8 mouse cellular contexts compared by ENCODE assay signal in the genomic region with DNA sequence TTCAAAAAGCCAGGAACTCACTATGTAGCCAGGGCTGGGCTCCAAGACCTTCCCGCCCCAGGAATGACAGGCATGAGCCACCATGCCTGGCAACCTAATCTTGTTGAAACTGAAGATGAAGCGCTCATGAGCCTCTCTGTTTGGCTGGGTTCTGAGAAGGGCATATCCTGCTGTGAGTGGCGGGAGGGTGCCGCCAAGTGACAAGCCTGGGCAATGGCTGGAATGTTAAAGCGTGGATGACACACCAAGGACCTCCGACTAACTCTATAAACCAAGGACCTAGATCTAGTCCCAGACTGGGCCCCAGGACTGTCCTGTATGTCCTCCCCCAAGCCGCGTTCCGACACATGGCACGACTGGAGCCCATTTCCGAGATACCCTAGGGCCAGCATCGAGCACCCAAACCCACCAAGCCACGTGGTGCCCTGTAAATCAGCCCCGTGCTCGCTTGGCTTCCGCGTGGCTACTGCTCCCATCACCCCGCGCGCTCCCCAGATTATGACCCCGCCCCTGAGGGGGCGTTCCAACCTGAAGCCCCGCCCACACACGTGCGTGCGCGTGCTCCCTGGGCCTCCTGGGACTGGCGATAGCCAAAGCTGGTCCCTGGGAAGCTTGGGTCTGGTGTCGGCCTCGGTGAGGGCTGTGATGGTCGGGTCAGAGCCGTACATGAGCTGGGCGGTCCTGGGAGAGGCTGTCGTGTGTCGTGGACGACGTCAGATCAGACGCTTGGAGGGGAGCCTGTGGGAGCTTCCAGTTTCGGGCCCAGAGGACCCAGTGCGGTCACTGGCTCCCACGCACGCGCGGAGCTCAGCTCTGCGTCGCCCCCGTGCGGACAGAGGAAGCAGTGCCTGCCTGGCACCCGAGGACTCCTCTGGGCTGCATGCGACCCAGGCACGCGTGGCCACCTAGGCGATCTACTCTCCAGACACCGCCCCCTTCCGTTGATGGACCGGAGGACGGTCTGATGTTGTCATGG. TPM values are rescaled to one million over a fixed set of nuclear protein-coding genes. Genes with fewer than 3 reads are reported as not detected.
DNase-seq lines count a peak whose midpoint lies in the region; ATAC-seq and TF ChIP-seq lines count a peak whose summit lies in the region.

No protein-coding gene starts in this region.

- peak overlapping the region; percentile 88 for H3K27ac ChIP-seq in lung, embryonic 16.5 days (ENCODE audit: low read length)

- H3K4me1 ChIP-seq in G1E (ENCODE audit: insufficient read depth, low read depth, low read length) = peaks cover 17% of the 10 kb centered on the region
- peaks cover 7% of the 10 kb centered on the region for H3K4me1 ChIP-seq in lung, embryonic 16.5 days (replicated peaks; ENCODE audit: control insufficient read depth, insufficient read depth, low read length)

- H3K4me2 ChIP-seq in lung, embryonic 16.5 days (ENCODE audit: low read depth, low read length) = peak overlapping the region; percentile 74

- peak overlapping the region; percentile 65 for H3K9ac ChIP-seq in lung, embryonic 16.5 days (ENCODE audit: low read length)

- peak; percentile 60 for ATAC-seq in G1E (ENCODE audit: extremely low read depth, insufficient number of reproducible peaks, low FRiP score, poor library complexity, severe bottlenecking)
- ATAC-seq in hematopoietic stem cell, adult 5-6 weeks (replicated peaks in 1 of 2; ENCODE audit: insufficient read depth in 1 of 2, low FRiP score in 2 of 2, low TSS enrichment in 1 of 2, low read depth in 1 of 2, poor library complexity in 2 of 2, severe bottlenecking in 2 of 2) = peak; percentile 90 to 92
- ATAC-seq in lung, embryonic 16.5 days (ENCODE audit: low read depth) = peak; percentile 94

- H3K36me3 ChIP-seq in G1E (replicated peaks) = no peaks in the 10 kb centered on the region
- H3K36me3 ChIP-seq in lung, embryonic 16.5 days (ENCODE audit: control insufficient read depth, insufficient read depth, low read length) = no peaks in the 10 kb centered on the region

- peak; percentile 71 for TF ChIP-seq CTCF in G1E (IDR thresholded peaks at IDR 0.05; ENCODE audit: low read depth, low read length)

- H3K4me3 ChIP-seq in G1E (ENCODE audit: low read depth, low read length) = peak overlapping the region; percentile 70
- H3K4me3 ChIP-seq in lung, embryonic 16.5 days (ENCODE audit: low read length) = peak overlapping the region; percentile 54

- H3K9me3 ChIP-seq in G1E (replicated peaks) = no peaks in the 10 kb centered on the region
- H3K9me3 ChIP-seq in lung, embryonic 16.5 days (ENCODE audit: control insufficient read depth, low read length) = no peaks in the 10 kb centered on the region

- peaks cover 8% of the 10 kb centered on the region; the same call in 1 of the 2 replicates for H3K27me3 ChIP-seq in G1E (ENCODE audit: insufficient read depth, low read length)
- H3K27me3 ChIP-seq in lung, embryonic 16.5 days (ENCODE audit: control insufficient read depth, insufficient read depth, low read depth, low read length) = no peaks in the 10 kb centered on the region

- under 1% methylated on average over 57 of the region's 57 CpGs for WGBS in lung, embryonic 16.5 days

- DNase-seq in G1E (ENCODE audit: low spot score) = peak; percentile 73
- DNase-seq in cerebellum, adult 8-10 months = peak; percentile 97
- DNase-seq in forelimb bud, embryonic 11.5 days (ENCODE audit: low read depth, low spot score) = peak; percentile 94
- DNase-seq in layer of hippocampus, adult 9-10 months (ENCODE audit: low spot score) = peak; percentile 95
- DNase-seq in ovary, postnatal 10 days (ENCODE audit: low spot score) = peak; percentile 92
- peak; percentile 89 to 94 for DNase-seq in thymus, postnatal 10 days (ENCODE audit: low spot score in 2 of 2)

RNA-seq across cellular contexts. Expression of a gene that starts 22.9 kb away (rescaled TPM):
- total RNA-seq in G1E (2014; fragmentation: Nextera tagmentation) (27.3 and 29.6 TPM in 2 replicates), G1E (2017) (29.7 and 35.9 TPM in 2 replicates)
- polyA plus RNA-seq in G1E (2012) = 22.3 and 27.4 TPM in 2 replicates
- total RNA-seq in hematopoietic stem cell, adult 5-6 weeks (2017) = 65.1 and 82.5 TPM in 2 replicates
- polyA plus RNA-seq in lung, embryonic 16.5 days (2015; fragmentation: Nextera tagmentation; extraction: Ambion mirVana) = 46.1 and 46.2 TPM in 2 replicates

RNA-seq across cellular contexts. Expression of a gene that starts 57.9 kb away (rescaled TPM):
- total RNA-seq in G1E (2014; fragmentation: Nextera tagmentation) = 313 and 359 TPM in 2 replicates
- 127 and 148 TPM in 2 replicates for total RNA-seq in G1E (2017)
- polyA plus RNA-seq in G1E (2012) = 595 and 658 TPM in 2 replicates
- total RNA-seq in hematopoietic stem cell, adult 5-6 weeks (2017) = 631 and 724 TPM in 2 replicates
- 2,552 and 2,841 TPM in 2 replicates for polyA plus RNA-seq in lung, embryonic 16.5 days (2015; fragmentation: Nextera tagmentation; extraction: Ambion mirVana)

Comparison
In these comparisons a context has a peak if more than half of its experiments do, and no peak if none do; other contexts are left out.
1. Peak in every context shown above with its lines: DNase-seq, ATAC-seq, H3K4me3 ChIP-seq and H3K27ac ChIP-seq.